Mouse (Mus musculus) ZHBTc4 (cell line): Measurements from ENCODE around the gene Gramd1c.

Source experiments
- DNase-seq: peaks from one replicate; pipeline ENCODE4 v3.0.0-alpha.2; 2011; ENCODE audit warnings: low read depth, low spot score

Gramd1c gene

DNA sequence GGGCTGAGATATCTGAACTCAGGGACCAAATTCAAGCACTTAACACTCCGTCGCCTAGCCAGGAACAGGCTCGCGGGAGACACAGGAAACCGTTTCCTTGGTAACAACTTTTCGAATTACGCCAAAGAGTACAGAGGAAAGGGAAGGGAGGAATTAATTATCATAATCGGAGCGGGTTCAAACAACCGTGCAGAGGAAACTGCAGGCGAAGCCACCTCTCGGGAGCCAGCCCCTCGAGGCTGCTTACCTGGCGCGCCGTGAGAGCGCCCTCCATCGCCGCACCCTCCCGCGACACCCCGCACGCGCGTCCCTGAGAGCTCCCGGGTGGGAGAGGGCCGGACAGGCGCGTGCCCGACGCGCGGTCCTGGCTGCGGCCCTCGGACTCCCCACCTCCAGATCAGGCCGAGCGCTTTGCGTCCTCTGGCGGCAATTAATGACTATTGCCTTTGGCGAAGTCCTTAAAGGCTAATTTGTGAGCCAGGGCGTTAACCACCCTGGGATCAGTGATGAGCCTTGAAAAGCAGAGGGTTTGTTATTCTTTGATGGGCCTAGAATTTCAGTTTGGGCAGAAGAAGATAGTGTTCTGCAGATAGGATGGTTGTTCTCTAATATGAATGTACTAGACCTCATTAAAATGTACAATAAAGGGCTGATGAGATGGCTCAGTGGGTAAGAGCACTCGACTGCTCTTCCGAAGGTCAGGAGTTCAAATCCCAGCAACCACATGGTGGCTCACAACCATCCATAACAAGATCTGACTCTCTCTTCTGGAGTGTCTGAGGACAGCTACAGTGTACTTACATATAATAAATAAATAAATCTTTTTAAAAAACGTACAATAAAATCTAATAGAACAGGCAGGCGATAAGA, at the start of gene Gramd1c:
Gene Gramd1c (minus strand): TSS at position 321 of the 870 bp plus-strand sequence.
- peak; percentile 92 for DNase-seq

DNA sequence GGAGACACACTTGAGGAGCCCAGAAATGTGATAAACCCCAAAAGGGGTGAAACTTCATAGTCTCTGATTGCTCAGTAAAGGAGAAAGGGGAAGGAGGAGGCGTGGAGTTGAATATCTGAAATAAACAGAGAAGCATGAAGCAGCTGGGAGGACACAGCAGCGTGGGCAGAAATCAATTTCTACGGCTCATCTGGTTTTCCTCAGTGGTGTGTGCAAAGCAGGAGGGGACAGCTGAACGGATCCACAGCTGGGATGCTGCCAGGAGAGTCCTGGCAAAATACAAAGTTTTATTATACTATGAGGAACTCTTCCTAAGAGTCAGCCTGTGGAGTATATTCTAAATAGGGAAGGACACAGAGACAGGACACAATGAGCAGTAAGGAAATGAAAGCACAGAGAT, 45.9 kb upstream of the Gramd1c start:
- no peak for DNase-seq

DNA sequence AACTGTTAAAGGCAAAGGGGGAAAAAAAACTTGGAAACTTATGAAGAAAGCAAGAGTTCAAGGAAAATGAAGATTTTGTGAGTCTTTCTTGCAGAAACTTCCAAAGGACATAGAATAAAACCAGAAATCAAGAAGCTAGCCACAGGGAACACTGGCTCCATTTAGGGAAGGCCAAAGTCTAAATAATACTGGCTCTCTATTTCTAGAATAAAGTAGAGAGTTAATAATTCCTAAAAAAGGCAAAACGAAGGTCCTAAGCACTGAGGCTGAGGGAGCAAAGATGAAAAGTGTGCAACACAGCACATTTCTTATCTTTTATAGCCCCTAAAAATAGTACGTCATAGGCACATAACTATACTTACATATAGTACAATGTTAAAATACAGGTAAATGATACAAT, 42.1 kb upstream of the Gramd1c start:
- no peak for DNase-seq

DNA sequence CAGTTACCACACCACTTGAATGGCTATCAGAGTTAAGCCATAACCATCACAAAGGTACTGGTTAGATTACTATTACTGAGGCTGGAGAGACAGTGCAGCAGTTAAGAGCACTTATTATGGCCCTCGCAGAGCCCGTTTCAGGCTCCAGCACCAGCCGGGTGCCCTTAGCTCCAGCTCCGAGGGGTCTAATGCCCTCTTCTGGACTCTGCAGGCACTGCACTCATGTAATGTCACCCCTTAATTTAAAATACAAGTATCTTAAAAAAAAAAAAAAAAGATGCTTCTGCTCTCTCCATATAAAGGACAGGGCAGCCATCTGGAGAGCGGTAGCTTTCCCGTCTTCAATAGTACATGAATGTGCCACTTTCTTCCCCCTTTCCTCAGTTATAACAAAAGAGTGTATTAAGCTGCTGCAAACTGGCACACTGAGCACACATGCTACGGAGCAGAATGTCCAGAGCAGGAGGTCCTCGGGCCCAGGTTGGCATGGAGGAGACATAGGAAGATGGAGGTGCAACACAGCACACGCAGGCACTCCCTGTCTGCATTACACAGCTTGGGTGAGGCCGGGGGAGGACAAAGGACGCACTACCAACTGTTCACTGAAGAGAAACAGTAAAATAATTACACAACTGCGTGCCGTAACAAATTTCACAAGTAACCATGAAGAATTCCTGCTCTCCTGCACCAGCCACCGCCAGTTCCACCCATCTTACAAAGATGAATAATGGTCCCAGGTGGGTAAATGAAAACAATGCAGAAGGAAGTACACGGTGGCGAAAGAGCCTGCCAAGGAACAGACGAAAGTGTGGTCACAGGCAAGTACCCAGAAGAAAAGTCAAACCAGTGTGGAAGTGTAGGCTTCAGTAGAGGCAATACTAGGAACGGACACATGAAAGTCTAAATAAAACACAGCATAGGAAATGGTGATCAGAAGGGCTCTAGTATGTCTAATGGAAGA, 40.9 kb upstream of the Gramd1c start:
- DNase-seq: peak; percentile 70

DNA sequence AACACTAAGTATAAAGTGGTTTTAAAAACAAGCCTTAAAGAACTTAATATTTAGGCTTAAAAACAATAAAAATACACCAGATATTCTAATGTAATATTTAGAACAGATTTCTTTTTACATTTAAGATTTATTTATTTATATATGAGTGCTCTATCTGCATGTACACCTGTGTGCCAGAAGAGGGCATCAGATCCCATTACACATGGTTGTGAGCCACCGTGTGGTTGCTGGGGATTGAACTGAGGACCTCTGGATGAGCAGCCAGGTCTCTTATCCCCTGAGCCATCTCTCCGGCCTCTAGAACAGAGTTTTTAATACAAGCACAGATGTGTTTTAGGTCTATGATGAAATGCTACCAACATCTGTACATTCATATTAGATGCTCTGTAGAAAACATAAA, 39.8 kb upstream of the Gramd1c start:
- DNase-seq: peak; percentile 44

DNA sequence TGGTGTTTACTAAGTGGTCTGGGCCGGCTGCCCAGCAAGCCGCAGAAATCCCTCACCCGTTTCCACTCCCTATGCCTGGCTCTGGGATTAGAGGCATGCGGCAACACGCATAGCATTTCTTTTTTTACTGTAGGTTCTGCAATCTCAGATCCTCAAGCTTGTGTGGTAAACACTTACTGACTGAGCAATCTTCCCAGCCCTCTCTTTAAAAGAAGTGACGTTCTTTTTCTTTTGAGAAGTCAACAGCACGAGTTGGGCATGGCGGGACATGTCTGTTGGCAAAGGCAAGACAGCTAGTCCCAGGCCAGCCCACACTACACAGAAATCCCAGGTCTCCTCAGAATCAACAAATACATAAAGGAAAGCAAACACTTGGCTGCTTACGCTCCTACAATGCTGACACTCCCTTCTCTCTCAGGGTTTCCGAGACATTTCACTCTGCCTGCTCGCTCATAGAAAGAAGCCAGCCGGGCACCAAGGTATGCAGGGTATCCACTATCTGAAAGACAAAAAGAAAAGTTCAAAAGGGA, 38.1 kb upstream of the Gramd1c start:
- peak; percentile 35 for DNase-seq

DNA sequence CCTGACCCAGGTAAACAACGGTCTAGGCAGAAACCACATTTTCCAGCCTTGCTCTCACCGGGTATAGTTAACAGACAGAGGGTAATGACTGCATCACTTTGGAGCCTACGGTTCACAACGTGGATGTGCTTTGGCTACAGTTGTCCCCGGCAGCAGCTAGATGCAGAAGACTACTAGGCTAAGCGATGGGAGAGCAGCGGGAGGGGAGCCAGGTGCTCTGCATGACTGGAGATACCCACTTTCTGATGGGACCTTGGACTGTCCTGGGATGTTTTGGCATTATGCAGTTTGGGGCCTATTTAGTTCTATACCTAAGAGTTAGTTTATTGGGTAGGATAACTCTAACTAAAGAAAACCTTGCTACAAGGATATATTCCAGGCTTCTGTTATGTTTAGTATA, 36.2 kb upstream of the Gramd1c start:
- DNase-seq: no peak

DNA sequence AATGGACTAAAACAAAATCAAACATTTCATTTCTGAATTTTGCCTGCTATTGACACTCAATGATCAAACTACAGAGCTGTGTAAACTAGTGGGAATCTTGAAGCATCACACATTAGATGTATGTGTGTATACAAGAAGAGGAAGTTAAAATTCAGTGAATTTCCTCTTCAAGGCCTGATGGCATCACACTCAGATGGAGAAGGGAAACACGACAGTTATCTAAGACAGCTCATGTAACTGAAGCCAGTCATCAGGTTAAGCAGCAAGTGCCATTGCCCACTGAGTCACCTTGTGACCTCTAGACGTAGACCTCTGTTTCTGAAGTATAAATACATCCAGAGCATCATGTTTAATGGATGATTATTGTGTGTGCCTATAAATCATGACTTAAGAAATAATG, 24.5 kb upstream of the Gramd1c start:
- DNase-seq: no peak

DNA sequence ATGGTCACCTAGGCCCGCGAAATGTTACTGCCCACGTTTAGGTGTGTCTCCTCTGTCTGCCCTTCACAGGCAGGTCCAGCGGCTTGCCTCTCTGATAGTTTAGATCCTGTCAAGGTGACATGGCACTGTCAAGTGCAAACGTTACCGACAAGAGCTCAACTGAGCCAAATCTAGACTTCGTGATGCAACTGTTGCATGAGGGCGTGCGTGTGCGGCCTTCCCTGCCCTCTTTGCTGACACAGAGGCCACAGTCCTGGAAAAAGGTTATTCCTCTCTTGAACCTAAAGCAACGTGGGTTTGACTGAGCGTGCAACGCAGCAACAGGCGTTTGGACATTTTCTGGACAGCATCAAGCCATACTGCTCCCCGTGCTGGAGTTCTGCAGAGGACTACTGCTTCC, 1.8 kb downstream of the Gramd1c start:
- DNase-seq: no peak

DNA sequence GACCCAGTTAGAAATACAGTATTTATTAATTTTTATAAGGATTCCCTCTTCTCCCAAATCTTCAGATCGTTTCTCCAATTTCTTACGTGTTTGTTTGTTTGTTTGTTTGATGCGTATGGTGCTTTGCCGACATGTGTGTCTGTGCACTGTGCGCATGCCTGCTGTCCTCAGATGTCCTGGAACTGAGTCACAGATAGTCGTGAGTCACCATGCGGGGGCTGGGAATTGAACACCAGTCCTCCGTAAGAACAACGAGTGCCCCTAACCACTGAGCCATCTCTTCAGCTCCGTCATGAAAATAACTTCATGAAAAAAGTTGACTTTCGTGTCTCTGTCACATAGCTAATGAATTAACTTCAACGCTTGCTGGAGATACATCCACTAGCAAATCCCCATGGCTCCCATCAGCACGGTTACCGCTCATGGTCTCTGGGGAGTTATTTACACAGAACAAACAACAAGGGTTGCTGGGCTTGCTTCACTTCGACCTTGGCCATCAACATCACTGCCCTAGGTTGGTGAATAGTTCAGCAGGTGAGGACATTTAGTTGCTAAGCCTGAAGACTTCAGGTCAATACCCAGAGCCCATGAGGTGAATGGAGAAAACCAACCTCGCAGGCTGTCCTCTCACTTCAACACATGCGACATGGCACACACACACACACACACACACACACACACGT, 2.4 kb downstream of the Gramd1c start:
- no peak for DNase-seq

DNA sequence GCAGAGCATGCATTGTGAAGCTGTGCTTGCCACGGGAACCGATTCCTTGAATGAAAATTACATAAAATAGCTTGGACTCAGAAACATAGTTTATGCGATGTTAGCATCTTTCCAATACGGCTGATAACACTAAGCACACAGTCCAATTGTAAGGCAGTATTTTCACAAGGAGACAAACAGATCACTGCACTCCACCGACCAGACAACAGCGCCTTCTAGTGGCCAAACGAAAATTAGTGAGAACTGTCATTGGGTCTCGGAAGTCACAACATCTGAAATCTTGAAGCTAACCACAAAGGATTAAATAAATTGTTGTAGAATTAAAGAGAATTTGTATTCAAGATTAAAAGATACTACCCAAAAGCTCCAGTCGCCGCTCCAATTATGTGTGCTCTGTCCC, 4.4 kb downstream of the Gramd1c start:
- DNase-seq: peak; percentile 71

DNA sequence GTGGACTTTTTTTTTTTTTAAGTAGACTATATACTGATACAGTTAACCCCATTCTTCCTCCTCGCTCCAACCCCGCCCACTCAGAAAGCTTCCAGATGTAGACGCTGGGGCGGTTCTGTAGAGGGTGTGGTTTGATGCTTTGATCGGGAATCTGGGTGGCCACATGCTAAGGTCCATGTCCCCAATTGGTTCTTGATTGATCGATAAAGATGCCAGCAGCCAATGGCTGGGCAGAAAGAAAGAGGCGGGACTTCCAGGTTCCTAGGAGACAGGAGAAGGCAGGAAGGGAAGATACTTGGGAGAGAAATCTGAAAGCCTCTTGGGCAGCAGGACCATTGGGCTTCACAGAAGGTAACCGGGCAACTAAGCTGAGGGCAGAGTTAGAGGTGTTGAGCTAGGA, 7.4 kb downstream of the Gramd1c start:
- DNase-seq: peak; percentile 82

DNA sequence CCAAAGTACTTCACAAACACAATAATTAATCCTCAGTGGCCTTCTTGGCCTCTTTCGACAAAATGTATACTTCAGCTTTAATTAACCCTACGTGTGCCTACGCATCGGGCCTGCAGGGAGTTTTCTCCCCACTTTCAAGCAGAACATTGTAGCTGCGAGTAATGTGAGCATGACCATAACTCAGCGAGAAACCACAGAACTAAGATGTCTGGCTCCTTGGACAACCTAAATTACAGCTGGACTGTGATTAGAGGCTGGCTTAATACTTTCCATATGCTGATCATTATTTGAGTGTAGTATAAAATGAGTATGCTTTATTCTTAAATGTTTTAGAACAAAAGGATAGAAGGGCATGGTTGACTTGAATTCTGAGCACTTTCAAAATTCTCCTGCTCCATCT, 9.9 kb downstream of the Gramd1c start:
- DNase-seq: no peak

DNA sequence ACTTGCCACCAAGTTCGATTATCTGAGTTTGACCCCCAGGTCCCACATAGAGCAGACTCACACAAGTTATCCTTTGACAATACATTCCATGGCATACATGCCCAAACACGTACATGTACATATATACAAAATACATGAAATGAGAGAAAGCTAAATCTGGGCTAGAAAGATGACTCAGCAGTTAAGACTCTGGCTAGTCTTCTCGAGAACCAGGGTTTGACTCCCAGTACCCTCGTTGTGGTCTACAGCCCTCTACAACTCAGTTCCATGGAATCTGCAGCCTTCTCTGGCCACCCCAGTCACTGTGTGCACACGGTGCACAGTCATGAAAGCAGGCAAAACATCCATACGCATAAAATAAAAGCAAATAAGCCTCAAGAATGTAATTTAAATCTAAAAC, 10.8 kb downstream of the Gramd1c start:
- DNase-seq: no peak

DNA sequence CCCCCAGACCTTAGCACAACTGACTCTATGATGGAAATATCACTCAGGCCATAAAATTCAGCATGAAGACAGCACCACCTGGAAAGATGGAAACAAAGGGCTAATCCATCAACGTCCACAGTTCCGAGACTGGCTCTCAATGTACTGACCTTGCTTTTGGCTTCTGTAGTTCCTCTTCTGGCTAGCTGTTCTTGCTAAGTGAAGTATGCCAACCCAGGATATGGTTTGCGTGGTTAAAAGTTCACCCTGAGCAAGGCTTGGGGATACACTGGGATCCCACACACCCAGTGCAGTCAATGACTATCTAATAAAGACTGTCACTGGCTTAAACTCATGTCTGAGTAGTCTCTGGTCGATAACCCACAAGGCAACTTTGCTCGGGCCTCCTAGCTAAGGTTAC, 13.0 kb downstream of the Gramd1c start:
- no peak for DNase-seq

DNA sequence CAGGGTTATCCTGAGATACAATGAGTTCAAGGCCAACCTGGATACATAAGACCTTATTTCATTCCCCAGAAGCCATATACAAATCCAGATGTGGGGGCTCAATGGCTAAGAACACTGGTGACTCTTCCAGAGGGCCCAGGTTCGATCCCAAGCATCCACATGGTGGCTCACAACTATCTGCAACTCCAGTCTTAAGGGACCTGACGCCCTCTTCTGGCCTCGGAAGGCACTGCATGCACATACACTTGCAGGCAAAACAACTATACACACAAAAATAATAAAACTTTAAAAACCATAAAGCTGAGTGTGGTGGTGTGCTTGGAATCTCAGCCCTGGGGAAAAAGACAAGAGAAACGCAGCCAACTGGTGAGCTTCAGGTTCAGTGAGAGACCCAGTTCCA, 24.0 kb downstream of the Gramd1c start:
- DNase-seq: no peak

DNA sequence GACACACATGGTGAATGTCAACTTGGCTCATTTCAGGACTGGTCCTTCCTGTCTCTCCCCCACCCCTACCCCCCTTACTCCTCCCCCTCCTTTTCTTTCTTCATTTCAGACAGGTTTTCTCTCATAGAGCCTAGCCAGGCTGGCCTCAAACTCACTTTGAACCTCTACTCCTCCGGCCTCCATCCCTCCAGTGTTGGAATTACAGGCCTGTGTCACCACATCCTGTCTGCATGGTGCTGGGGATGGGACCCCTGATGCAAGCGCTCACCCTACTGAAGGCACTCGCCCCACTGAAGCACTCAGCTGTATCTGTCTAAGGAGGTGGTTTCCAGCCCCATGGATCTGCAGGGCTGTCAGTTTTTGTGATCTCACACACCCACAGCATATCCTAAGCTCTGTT, 27.9 kb downstream of the Gramd1c start:
- DNase-seq: no peak

DNA sequence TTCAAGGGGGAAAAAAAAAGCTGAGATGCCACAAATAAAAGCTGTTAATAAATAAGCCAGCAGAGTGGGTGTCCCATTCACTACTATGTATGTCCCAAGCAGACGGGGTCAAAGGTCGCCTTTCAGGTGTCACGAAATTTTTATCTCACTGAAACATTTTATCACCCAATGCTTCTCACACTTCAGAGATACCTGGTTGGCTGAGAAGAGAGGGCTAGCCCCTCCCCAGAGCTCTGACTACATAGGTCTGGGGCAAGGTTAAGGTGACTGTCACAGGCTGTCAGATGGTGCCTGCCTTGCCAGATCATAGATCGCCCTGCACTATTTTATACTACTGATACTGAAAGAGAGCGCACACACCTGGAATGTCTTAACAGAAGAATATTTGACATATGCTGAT, 29.8 kb downstream of the Gramd1c start:
- DNase-seq: no peak

DNA sequence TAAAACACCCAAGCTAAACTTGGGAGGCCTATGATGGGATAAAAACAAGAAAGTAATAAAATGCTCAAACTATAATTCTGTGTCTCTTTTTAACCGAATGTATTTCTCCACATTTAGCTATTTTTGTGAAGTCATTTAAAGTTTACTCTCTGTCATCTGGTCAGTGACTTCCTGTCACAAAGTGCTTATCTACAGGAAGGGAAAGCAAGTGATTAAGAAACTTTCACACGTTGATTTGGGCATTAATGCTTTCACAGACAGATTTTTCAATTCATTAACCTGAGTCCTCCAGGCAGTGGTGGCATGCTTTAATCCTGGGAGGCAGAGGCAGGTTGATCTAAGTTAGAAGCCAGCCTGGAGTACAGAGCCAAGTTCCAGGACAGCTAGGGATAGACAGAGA, 33.9 kb downstream of the Gramd1c start:
- no peak for DNase-seq

DNA sequence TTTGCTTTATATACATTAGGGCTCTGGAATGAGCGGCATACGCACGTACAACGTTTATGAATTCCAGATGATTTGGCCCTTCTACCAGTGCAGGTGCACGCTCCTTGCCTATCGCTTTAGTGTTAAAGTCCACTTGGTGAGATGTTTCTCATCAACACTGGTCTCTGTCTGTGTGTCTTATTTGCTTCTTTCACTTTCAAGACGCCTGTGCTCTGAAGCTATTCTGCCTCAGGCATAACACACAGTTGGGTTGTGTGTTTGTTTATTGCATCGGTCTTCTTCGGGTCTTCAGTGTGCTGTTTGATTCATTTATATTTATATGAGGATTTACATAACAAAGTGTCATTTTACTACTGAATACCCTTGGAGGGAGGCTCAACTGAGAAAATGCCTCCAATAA, 36.3 kb downstream of the Gramd1c start:
- DNase-seq: no peak

DNA sequence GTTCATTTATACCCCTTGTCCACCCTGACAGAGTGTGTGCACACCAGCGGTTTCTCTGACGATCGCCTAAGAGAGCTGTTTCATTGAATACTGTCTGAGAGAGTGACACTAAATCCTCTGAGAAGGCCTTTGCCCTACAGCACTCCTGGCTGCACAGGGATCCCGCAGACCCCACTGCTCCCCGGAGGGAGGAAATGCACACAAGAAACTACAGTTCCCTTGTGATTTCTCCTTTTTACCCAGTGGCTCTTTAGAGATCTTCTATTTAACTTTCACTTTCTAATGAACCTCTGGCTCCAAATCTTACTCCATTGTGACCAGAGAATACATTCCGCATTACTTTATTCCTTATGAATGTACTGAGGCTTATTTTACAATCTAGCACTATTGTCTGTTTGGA, 36.9 kb downstream of the Gramd1c start:
- no peak for DNase-seq
